Mouse (Mus musculus): ENCODE results near the gene Rab11fip3. TPM values are rescaled to one million over a fixed set of nuclear protein-coding genes. Genes with fewer than 3 reads are reported as not detected.

Rab11fip3 gene
- total and polyA plus RNA-seq, 2 experiments from 2014 or later = 16.6 to 34.7 TPM

DNA sequence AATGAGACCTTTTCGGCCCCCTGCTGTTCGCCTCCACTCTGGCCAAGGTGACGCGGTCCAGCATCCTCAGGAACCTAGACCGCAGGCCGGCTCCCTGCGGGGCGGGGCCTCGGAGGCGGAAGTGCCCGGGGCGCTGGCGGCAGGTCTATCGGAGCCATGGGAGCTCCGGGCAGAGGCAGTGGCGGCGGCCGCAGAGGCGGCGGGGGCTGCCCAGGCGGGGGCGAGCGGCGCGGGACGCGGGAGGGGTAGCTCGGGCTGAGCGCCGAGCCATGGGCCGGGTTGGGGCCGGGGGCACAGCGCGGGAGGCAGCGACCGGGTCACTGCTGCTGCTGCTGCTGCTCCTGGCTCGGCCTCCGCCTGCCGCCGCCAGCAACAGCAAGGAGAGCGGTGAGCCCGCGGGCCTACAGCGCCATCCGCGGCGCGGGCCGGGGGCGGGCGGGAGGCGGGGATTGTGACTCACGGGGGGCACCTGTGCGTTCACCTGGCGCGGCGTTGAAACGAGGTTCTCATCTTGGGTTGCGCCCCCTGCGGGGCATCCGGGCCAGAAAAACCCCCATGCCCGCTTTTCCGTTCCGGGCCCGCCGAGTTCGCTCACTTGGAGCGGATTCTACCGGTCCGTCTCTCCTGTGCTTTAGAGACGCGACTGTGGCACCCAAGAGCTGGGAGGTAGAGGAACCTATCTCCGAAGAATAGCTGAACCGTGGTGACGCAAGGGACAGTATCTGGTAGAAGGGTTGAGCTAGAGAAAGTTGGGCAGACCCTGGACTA lies 44.0 kb upstream of the Rab11fip3 start, which contains the start of gene Tmem8:
Tmem8 (plus strand) TSS at position 119 of the 768 bp plus-strand sequence.
- Histone ChIP-seq H3K4me3 (ENCODE audit: low read length) (peak within 1 kb of the TSS; percentile 72), H3K4me2 (ENCODE audit: low read depth, low read length) (peak within 1 kb of the TSS; percentile 95), H3K27me3 (ENCODE audit: insufficient read depth, low read length) (0 out of 2 replicates have a peak, but pooled peaks cover 9% of the 10 kb centered on the region), H3K27ac (peak within 1 kb of the TSS; percentile 64), H3K4me1 (ENCODE audit: insufficient read depth, low read length) (no peaks in the 10 kb centered on the region), H3K36me3 (ENCODE audit: insufficient read depth, low read length) (no peaks in the 10 kb centered on the region), H3K9me3 (ENCODE audit: low read length) (no peaks in the 10 kb centered on the region), H3K9ac (replicated peaks; ENCODE audit: low read length) (peak within 1 kb of the TSS; percentile 74)
- DNase-seq (ENCODE audit: low spot score) = peak; percentile 81
- under 1% methylated on average over 40 of the region's 75 CpGs for WGBS
- ATAC-seq = peak; percentile 73
- TF ChIP-seq CTCF (IDR thresholded peaks at IDR 0.05; ENCODE audit: low read depth) = peak; percentile 28; the same call in 1 of the 2 replicates

DNA sequence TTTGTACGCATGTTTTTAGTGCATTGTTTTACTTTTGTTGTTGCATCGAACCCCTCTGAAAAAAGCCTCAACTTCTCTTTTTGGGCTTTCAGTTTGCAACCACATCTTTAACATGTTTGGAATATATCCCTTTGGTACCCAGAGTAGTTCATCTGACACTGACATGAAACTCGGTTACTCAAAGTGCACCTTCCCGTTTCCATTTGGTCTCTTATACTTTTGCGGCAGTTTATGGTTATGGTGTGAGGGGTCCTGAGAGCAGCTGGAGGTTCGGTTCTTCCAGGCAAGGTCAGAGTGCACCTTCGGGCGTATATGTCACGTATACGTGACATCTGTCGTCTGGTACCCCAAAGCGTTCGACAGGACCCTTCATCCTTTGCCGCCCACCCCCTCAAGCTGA lies 43.4 kb upstream of the Rab11fip3 start:
- 0 out of 2 replicates have a peak, but pooled peaks cover 9% of the 10 kb centered on the region for H3K27me3 ChIP-seq (ENCODE audit: insufficient read depth, low read length)
- ATAC-seq (peak; percentile 24), DNase-seq (ENCODE audit: low spot score) (no peak)
- H3K4me2 ChIP-seq (ENCODE audit: low read depth, low read length) = peak overlapping the region; percentile 95
- no peak for TF ChIP-seq CTCF (IDR thresholded peaks at IDR 0.05; ENCODE audit: low read depth)
- H3K4me1 ChIP-seq (ENCODE audit: insufficient read depth, low read length) = no peaks in the 10 kb centered on the region
- WGBS = 21% methylated on average over 14 of the region's 14 CpGs
- H3K9me3 ChIP-seq (ENCODE audit: low read length) = no peaks in the 10 kb centered on the region
- no peaks in the 10 kb centered on the region for H3K36me3 ChIP-seq (ENCODE audit: insufficient read depth, low read length)
- H3K4me3 ChIP-seq (ENCODE audit: low read length) = peak overlapping the region; percentile 72
- H3K9ac ChIP-seq (replicated peaks; ENCODE audit: low read length) = peak overlapping the region; percentile 74
- H3K27ac ChIP-seq = 0 out of 2 replicates have a peak overlapping the region, but pooled peaks have one; percentile 64

GRCm38 (mm10) chr17:26111722-26112121 lies 42.4 kb upstream of the Rab11fip3 start:
- H3K27me3 ChIP-seq (ENCODE audit: insufficient read depth, low read length) = 0 out of 2 replicates have a peak, but pooled peaks cover 9% of the 10 kb centered on the region
- no peak overlapping the region for H3K9ac ChIP-seq (replicated peaks; ENCODE audit: low read length)
- no peak overlapping the region for H3K4me2 ChIP-seq (ENCODE audit: low read depth, low read length)
- DNase-seq (ENCODE audit: low spot score) = no peak
- H3K4me3 ChIP-seq (ENCODE audit: low read length) = no peak overlapping the region
- H3K36me3 ChIP-seq (ENCODE audit: insufficient read depth, low read length) = no peaks in the 10 kb centered on the region
- ATAC-seq = no peak
- H3K9me3 ChIP-seq (ENCODE audit: low read length) = no peaks in the 10 kb centered on the region
- H3K4me1 ChIP-seq (ENCODE audit: insufficient read depth, low read length) = no peaks in the 10 kb centered on the region
- H3K27ac ChIP-seq = no peak overlapping the region
- TF ChIP-seq CTCF (IDR thresholded peaks at IDR 0.05; ENCODE audit: low read depth) = no peak
- 32% methylated on average over 4 of the region's 4 CpGs for WGBS

DNA sequence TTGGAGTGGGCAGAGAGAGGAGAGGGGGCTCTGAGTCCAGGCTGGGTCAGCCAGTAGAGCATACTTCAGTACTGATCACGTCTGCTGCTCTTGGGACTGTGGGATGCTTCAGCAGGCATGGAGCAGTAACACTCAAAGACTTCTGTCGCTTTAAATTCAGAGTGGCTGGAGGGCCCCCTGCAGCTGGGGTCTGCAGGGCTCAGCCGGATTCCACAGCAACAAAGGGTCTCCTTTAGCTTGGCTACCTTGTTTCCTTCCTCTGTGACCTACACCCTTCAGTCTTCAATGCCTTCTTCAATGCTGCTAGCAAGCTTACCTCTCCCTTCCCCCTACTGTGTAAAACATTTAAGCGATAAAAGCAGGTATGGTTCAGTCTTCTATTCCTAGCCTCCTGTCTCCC lies 41.7 kb upstream of the Rab11fip3 start:
- no peaks in the 10 kb centered on the region for H3K36me3 ChIP-seq (ENCODE audit: insufficient read depth, low read length)
- no peaks in the 10 kb centered on the region for H3K9me3 ChIP-seq (ENCODE audit: low read length)
- no peak overlapping the region for H3K9ac ChIP-seq (replicated peaks; ENCODE audit: low read length)
- no peaks in the 10 kb centered on the region for H3K4me1 ChIP-seq (ENCODE audit: insufficient read depth, low read length)
- no peak overlapping the region for H3K4me3 ChIP-seq (ENCODE audit: low read length)
- no peak for TF ChIP-seq CTCF (IDR thresholded peaks at IDR 0.05; ENCODE audit: low read depth)
- no peak overlapping the region for H3K27ac ChIP-seq
- no peak overlapping the region for H3K4me2 ChIP-seq (ENCODE audit: low read depth, low read length)
- 0 out of 2 replicates have a peak, but pooled peaks cover 9% of the 10 kb centered on the region for H3K27me3 ChIP-seq (ENCODE audit: insufficient read depth, low read length)
- ATAC-seq (no peak), DNase-seq (ENCODE audit: low spot score) (no peak)
- 2% methylated on average over 4 of the region's 4 CpGs for WGBS

GRCm38 (mm10) chr17:26110156-26110555 lies 40.8 kb upstream of the Rab11fip3 start:
- ATAC-seq (no peak), DNase-seq (ENCODE audit: low spot score) (no peak)
- Histone ChIP-seq H3K27ac (no peak overlapping the region), H3K27me3 (ENCODE audit: insufficient read depth, low read length) (0 out of 2 replicates have a peak, but pooled peaks cover 7% of the 10 kb centered on the region), H3K4me1 (ENCODE audit: insufficient read depth, low read length) (no peaks in the 10 kb centered on the region), H3K4me3 (ENCODE audit: low read length) (no peak overlapping the region), H3K9ac (replicated peaks; ENCODE audit: low read length) (no peak overlapping the region), H3K9me3 (ENCODE audit: low read length) (no peaks in the 10 kb centered on the region), H3K36me3 (ENCODE audit: insufficient read depth, low read length) (no peaks in the 10 kb centered on the region), H3K4me2 (ENCODE audit: low read depth, low read length) (no peak overlapping the region)
- no peak for TF ChIP-seq CTCF (IDR thresholded peaks at IDR 0.05; ENCODE audit: low read depth)
- 22% methylated on average over 4 of the region's 4 CpGs for WGBS

DNA sequence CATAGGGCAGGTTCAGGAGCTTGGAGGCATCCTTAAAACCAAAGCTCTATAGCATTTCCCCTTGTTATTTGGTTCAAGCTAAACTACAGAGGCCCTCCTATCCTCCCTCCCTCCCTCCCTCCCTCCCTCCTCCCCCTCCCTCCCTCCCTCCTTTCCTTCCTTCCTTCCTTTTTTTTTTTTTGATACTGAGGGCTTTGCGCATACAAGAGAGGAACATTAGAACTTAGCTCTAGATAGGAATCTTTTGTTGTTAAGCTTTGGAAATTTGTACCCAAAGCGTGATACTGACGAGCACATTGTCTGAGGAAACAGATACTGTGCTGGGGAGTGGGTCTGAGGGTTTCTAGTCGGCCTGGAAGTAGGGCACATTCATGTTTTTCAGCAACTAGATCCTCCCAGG lies 36.3 kb upstream of the Rab11fip3 start:
- no peak overlapping the region for H3K4me2 ChIP-seq (ENCODE audit: low read depth, low read length)
- TF ChIP-seq CTCF (IDR thresholded peaks at IDR 0.05; ENCODE audit: low read depth) = no peak
- ATAC-seq = no peak

GRCm38 (mm10) chr17:26101478-26101877 lies 32.1 kb upstream of the Rab11fip3 start:
- Histone ChIP-seq H3K9me3 (ENCODE audit: low read length) (no peaks in the 10 kb centered on the region), H3K4me1 (ENCODE audit: insufficient read depth, low read length) (no peaks in the 10 kb centered on the region), H3K4me2 (ENCODE audit: low read depth, low read length) (no peak overlapping the region), H3K9ac (replicated peaks; ENCODE audit: low read length) (no peak overlapping the region), H3K27me3 (ENCODE audit: insufficient read depth, low read length) (no peaks in the 10 kb centered on the region), H3K4me3 (ENCODE audit: low read length) (no peak overlapping the region), H3K36me3 (ENCODE audit: insufficient read depth, low read length) (no peaks in the 10 kb centered on the region), H3K27ac (no peak overlapping the region)
- WGBS = 32% methylated on average over 4 of the region's 4 CpGs
- DNase-seq (ENCODE audit: low spot score) = no peak
- ATAC-seq = no peak
- TF ChIP-seq CTCF (IDR thresholded peaks at IDR 0.05; ENCODE audit: low read depth) = no peak

More for the DNA sequence above, 36.3 kb upstream of the Rab11fip3 start:
- H3K4me1 ChIP-seq (ENCODE audit: insufficient read depth, low read length) = no peaks in the 10 kb centered on the region
- DNase-seq (ENCODE audit: low spot score) = no peak
- no peak overlapping the region for H3K4me3 ChIP-seq (ENCODE audit: low read length)
- WGBS = 69% methylated on average over 4 of the region's 4 CpGs
- no peaks in the 10 kb centered on the region for H3K27me3 ChIP-seq (ENCODE audit: insufficient read depth, low read length)
- H3K9me3 ChIP-seq (ENCODE audit: low read length) = no peaks in the 10 kb centered on the region
- no peaks in the 10 kb centered on the region for H3K36me3 ChIP-seq (ENCODE audit: insufficient read depth, low read length)
- H3K27ac ChIP-seq = no peak overlapping the region
- no peak overlapping the region for H3K9ac ChIP-seq (replicated peaks; ENCODE audit: low read length)
